Mouse (Mus musculus) gastrocnemius, adult 2 months (tissue): ENCODE results near the gene Ccl4. TPM values are rescaled to one million over a fixed set of nuclear protein-coding genes. Genes with fewer than 3 reads are reported as not detected.

Experiments
- DNase-seq: peaks from one replicate; pipeline ENCODE4 v3.0.0; 2022
- H3K27ac ChIP-seq: fragments of 200-600 bp; 2 replicates; pipeline ENCODE4 v1.8.1; 2022; ENCODE audit warnings: mild to moderate bottlenecking
- H3K4me3 ChIP-seq: fragments of 200-600 bp; 2 replicates; pipeline ENCODE4 v1.8.1; 2022; ENCODE audit warnings: mild to moderate bottlenecking, moderate library complexity
- CTCF ChIP-seq: fragments of 200-600 bp; IDR thresholded peaks from 2 replicates; pipeline ENCODE4 v1.8.1; 2022; ENCODE audit warnings: antibody characterized with exemption, mild to moderate bottlenecking, moderate library complexity
- intact Hi-C: fragments of 180-260 bp; cut with DNase I; formaldehyde crosslinking; loops from one replicate; pipeline ENCODE4 v1.15.1; 2025
- long read RNA-seq, 2 experiments: library from polyadenylated mRNA; stranded (forward); transcript quantifications; one replicate each; pipeline ENCODE4 v2.0.0; 2021
- total RNA-seq, 2 experiments: library from RNA; stranded (reverse); gene quantifications; 2 replicates each; pipeline ENCODE4 v1.2.3; 2021

Ccl4 gene
- total RNA-seq = not detected
- long read RNA-seq, experiment 1 = 0 reads
- long read RNA-seq, experiment 2 = 0 reads

- intact Hi-C loops = no loop called here
- no peak for DNase-seq
Observed at GRCm38 (mm10) chr11:83662204-83662603, at the start of gene Ccl4. Gene Ccl4 (plus strand): TSS chr11:83662584.

GRCm38 (mm10) chr11:83616586-83616985 lies 45.8 kb upstream of the Ccl4 start:
- DNase-seq = no peak
- no peak overlapping the region for H3K4me3 ChIP-seq
- H3K27ac ChIP-seq = no peak overlapping the region
- intact Hi-C loops = no loop called here
- TF ChIP-seq CTCF = no peak

More at GRCm38 (mm10) chr11:83662204-83662603, at the start of gene Ccl4:
- TF ChIP-seq CTCF = no peak
- no peak within 1 kb of the TSS for H3K27ac ChIP-seq
- no peak within 1 kb of the TSS for H3K4me3 ChIP-seq

GRCm38 (mm10) chr11:83618238-83618637 lies 44.1 kb upstream of the Ccl4 start:
- Histone ChIP-seq H3K27ac (no peak overlapping the region), H3K4me3 (no peak overlapping the region)
- DNase-seq = no peak
- no peak for TF ChIP-seq CTCF
- intact Hi-C loops = no loop called here

GRCm38 (mm10) chr11:83619037-83619436 lies 43.3 kb upstream of the Ccl4 start:
- intact Hi-C loops = no loop called here
- TF ChIP-seq CTCF = no peak
- H3K4me3 ChIP-seq = no peak overlapping the region
- DNase-seq = no peak
- no peak overlapping the region for H3K27ac ChIP-seq

DNA sequence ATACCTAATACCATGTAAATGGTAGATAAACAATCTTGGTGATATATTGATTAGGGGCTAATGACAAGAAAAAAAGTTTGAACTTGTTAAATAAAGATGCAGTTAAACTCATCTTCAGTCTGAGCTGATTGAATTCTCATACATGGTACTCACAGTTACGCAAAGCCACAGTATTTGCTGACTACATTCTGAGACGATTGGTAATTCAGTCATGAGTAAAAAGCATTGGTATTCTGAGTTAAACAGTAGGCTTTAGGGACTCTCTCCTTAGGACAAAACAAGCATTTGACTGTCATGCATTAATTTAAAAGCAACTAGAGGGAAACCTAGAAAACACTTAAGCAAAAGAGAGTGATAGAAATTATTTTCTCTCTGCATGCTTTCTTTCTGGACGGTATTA lies 38.8 kb upstream of the Ccl4 start:
- Histone ChIP-seq H3K27ac (no peak overlapping the region), H3K4me3 (no peak overlapping the region)
- DNase-seq = no peak
- TF ChIP-seq CTCF = no peak
- intact Hi-C loops = no loop called here

GRCm38 (mm10) chr11:83628808-83629207 lies 33.6 kb upstream of the Ccl4 start:
- TF ChIP-seq CTCF = no peak
- DNase-seq = no peak
- intact Hi-C loops = no loop called here
- Histone ChIP-seq H3K4me3 (no peak overlapping the region), H3K27ac (no peak overlapping the region)

- Histone ChIP-seq H3K4me3 (no peak overlapping the region), H3K27ac (0 out of 2 replicates have a peak overlapping the region, but pooled peaks have one; percentile 17)
- no peak for TF ChIP-seq CTCF
- no peak for DNase-seq
- intact Hi-C loops = no loop called here
Observed at GRCm38 (mm10) chr11:83630630-83631029, 31.8 kb upstream of the Ccl4 start.

GRCm38 (mm10) chr11:83631065-83631464 lies 31.3 kb upstream of the Ccl4 start:
- Histone ChIP-seq H3K4me3 (no peak overlapping the region), H3K27ac (0 out of 2 replicates have a peak overlapping the region, but pooled peaks have one; percentile 17)
- DNase-seq = no peak
- intact Hi-C loops = no loop called here
- TF ChIP-seq CTCF = no peak

GRCm38 (mm10) chr11:83632744-83633143 lies 29.6 kb upstream of the Ccl4 start:
- intact Hi-C loops = no loop called here
- no peak overlapping the region for H3K27ac ChIP-seq
- no peak overlapping the region for H3K4me3 ChIP-seq
- no peak for DNase-seq
- peak; percentile 21; the same call in 1 of the 2 replicates for TF ChIP-seq CTCF

DNA sequence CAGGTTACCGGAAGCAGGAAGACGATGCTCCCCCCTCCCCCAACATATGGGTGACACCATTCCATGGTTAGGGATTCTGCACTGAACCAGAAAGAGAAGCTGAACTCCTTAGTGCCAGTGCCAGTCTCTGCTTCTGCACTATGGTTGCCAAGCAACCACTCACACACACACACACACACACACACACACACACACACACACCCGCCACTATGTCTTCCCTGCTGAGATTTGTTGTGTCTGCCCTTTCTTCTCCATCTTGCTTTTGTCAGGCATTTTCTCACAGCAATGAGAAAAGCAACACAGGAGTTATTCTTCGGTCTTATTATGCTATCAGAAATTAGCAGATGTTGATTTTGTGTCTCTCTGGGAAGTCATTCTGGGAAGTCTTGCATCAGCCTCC lies 28.0 kb upstream of the Ccl4 start:
- intact Hi-C loops = no loop called here
- Histone ChIP-seq H3K4me3 (no peak overlapping the region), H3K27ac (no peak overlapping the region)
- TF ChIP-seq CTCF = no peak
- DNase-seq = no peak

DNA sequence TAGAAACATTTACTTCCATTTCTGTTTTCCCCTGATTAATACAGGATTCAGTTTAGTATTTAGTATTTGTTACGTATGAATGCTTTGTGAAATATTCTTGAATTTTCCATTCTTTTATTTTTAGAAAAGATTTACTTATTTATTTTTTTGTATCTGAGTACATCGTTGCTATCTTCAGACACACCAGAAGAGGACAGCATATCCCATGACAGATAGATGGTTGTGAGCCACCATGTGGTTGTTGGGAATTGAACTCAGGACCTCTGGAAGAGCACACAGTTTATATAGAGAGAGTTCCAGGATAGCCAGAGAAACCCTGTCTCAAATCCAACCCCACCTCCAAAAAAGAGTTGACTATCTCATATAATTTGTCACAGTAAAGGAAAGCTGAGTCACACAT lies 27.5 kb upstream of the Ccl4 start:
- no peak for TF ChIP-seq CTCF
- intact Hi-C loops = no loop called here
- H3K27ac ChIP-seq = no peak overlapping the region
- no peak overlapping the region for H3K4me3 ChIP-seq
- DNase-seq = no peak

DNA sequence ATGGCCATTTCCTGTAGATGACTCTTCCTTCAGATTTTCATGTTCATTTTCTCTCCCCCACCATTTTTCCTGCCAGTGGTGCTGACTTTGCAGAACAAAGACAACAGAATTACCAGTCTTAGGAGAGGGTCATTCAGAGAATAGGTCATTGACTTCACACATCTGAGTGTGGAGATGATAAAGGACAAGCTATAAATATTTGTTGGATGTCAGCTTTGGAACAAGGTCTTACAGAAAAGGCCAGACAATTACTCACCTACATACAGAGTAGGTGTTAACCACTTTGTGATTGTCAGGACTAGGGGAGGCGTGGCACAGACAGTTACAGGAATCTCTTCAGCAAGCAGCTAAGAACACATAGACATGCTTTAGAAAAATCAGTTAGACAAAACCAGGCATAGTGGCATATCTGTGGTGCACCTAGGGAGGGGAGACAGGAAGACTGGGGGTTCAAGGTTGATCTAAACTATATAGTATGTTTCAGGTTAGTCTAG lies 25.6 kb upstream of the Ccl4 start:
- no peak overlapping the region for H3K27ac ChIP-seq
- intact Hi-C loops = no loop called here
- TF ChIP-seq CTCF = no peak
- no peak overlapping the region for H3K4me3 ChIP-seq
- no peak for DNase-seq

DNA sequence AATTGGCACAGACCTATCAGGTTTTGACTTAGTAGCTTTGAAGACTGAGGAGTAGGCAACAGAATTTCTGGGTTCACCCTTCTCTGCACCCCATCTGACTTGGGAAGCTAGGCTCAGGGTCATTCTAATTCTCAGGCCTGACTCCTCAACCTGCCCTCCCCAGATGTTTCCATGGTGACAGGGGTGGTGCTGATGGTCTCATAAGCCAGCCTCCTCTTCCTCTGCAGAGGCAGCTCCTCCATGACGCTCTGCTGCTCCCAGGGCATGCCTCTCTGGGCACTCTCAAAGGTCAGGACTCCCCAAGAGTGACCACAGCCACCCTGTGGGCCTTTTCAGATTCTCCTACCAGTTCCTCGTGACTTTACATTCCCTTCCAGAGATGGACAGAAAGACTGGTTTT lies 23.4 kb upstream of the Ccl4 start:
- no peak overlapping the region for H3K27ac ChIP-seq
- no peak for DNase-seq
- intact Hi-C loops = no loop called here
- H3K4me3 ChIP-seq = no peak overlapping the region
- TF ChIP-seq CTCF = no peak

DNA sequence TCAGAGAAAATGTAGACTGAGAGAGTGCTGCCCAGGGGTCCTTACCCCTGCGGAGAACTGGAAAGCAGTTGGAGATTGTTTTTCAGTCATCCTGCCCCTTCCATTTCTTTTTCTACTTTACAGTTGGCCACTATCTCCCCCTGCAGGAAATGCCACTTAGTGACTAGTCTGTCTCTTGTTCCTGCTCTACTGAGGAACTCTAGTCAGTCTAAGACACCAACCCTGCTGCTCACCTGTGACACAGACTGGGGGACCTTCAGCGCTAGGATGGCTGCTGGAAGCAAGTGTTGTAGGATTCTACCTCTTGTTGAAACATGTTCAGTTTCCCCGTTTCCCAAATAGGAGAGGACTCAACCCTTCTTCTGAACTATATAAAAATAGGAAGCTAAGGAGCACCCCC lies 22.9 kb upstream of the Ccl4 start:
- no peak overlapping the region for H3K27ac ChIP-seq
- no peak overlapping the region for H3K4me3 ChIP-seq
- DNase-seq = no peak
- no peak; the same call in 1 of the 2 replicates for TF ChIP-seq CTCF
- intact Hi-C loops = no loop called here
